Mouse (Mus musculus) midbrain, postnatal 0 days (tissue): Measurements from ENCODE around the gene Ust. TPM values are rescaled to one million over a fixed set of nuclear protein-coding genes. Genes with fewer than 3 reads are reported as not detected.

ENCODE experiments used
- ATAC-seq: fragments of 200-750 bp; cut with Nextera tagmentation; 2 replicates; pipeline ENCODE4 v1.8.0; 2017; ENCODE audit warnings: moderate number of reproducible peaks, mild to moderate bottlenecking, moderate TSS enrichment, moderate library complexity; ENCODE audit not compliant: low FRiP score
- DNase-seq: peaks from one replicate; pipeline ENCODE4 v3.0.0-alpha.2; 2015; ENCODE audit warnings: low spot score
- H3K27ac ChIP-seq: fragments of 300-500 bp; sonication (generic); 2 replicates; pipeline ENCODE4 v1.5.1; 2014; ENCODE audit warnings: low read depth, mild to moderate bottlenecking, low read length, mixed read lengths
- H3K27me3 ChIP-seq: fragments of 300-500 bp; sonication (generic); 2 replicates; pipeline ENCODE4 v1.6.1; 2014; ENCODE audit warnings: low read length, control low read depth, mixed read lengths; ENCODE audit not compliant: insufficient read depth
- H3K36me3 ChIP-seq: fragments of 300-500 bp; sonication (generic); 2 replicates; pipeline ENCODE4 v1.6.1; 2014; ENCODE audit warnings: low read length, control low read depth, mixed read lengths; ENCODE audit not compliant: insufficient read depth
- H3K4me1 ChIP-seq: fragments of 300-500 bp; sonication (generic); 2 replicates; pipeline ENCODE4 v1.6.1; 2014; ENCODE audit warnings: mild to moderate bottlenecking, control low read depth, antibody characterized with exemption, low read length, mixed read lengths; ENCODE audit not compliant: insufficient read depth
- H3K4me2 ChIP-seq: fragments of 300-500 bp; sonication (generic); 2 replicates; pipeline ENCODE4 v1.6.1; 2014; ENCODE audit warnings: low read depth, mild to moderate bottlenecking, low read length, mixed read lengths; ENCODE audit not compliant: poor library complexity, severe bottlenecking
- H3K4me3 ChIP-seq: fragments of 300-500 bp; sonication (generic); 2 replicates; pipeline ENCODE4 v1.5.1; 2014; ENCODE audit warnings: low read depth, mild to moderate bottlenecking, low read length, moderate library complexity
- H3K9ac ChIP-seq: fragments of 300-500 bp; sonication (generic); replicated peaks from 2 replicates; pipeline ENCODE4 v1.6.1; 2014; ENCODE audit warnings: mild to moderate bottlenecking, low read length, moderate library complexity, mixed read lengths; ENCODE audit not compliant: poor library complexity, severe bottlenecking
- H3K9me3 ChIP-seq: fragments of 300-500 bp; sonication (generic); 2 replicates; pipeline ENCODE4 v1.6.1; 2016; ENCODE audit warnings: low read length, control low read depth
- CTCF ChIP-seq: IDR thresholded peaks from 2 replicates; pipeline ENCODE4 v1.5.1; 2016; ENCODE audit warnings: antibody characterized with exemption, mild to moderate bottlenecking
- WGBS: fragments of 180-500 bp; shearing (Covaris S2); extraction: QIAGEN DNeasy Blood & Tissue Kit; methylation state at CpG from one replicate; pipeline ENCODE4 v1.1.7; 2014; 5-methylcytosine and 5-hydroxymethylcytosine counted together
- polyA plus RNA-seq: library from polyadenylated mRNA; unstranded; fragments of >200 nt; fragmentation: Nextera tagmentation; extraction: Ambion mirVana; gene quantifications from 2 replicates; pipeline ENCODE4 v1.2.1, GENCODE M21; 2015
- total RNA-seq: library from RNA; depleted of rRNA; stranded (reverse); fragments of >200 nt; gene quantifications from 2 replicates; pipeline ENCODE4 v1.2.3, GENCODE M21; 2014

Ust gene
- total and polyA plus RNA-seq, 2 experiments from 2014 or later: 5.0 to 8.1 TPM

DNA sequence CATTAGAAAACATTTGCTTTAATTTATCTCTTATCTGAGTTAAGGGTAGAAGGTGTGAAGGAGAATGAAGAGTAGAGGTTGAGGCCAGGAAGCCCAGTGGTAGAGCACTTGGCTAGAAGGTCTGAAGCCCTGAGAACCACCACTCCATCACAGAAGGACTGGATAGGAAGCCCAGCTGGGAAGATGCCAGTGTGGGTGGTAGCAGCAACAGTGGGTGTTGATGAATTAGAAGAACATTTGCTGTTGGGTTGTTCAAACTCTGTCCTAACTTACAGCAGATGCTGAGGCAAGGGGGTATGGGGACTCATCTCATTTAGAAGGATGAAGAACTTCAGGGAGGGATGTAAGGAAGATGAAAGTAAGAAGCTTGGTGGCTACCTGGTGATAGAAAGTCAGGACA lies 197.9 kb downstream of the Ust start:
- H3K27me3 ChIP-seq: no peaks in the 10 kb centered on the region
- no peak overlapping the region for H3K27ac ChIP-seq
- H3K4me2 ChIP-seq: no peak overlapping the region
- no peak overlapping the region for H3K9ac ChIP-seq
- H3K36me3 ChIP-seq: no peaks in the 10 kb centered on the region
- no peaks in the 10 kb centered on the region for H3K9me3 ChIP-seq
- no peaks in the 10 kb centered on the region for H3K4me1 ChIP-seq
- no peak for ATAC-seq
- H3K4me3 ChIP-seq: no peak overlapping the region
- no peak for TF ChIP-seq CTCF
- no peak for DNase-seq

DNA sequence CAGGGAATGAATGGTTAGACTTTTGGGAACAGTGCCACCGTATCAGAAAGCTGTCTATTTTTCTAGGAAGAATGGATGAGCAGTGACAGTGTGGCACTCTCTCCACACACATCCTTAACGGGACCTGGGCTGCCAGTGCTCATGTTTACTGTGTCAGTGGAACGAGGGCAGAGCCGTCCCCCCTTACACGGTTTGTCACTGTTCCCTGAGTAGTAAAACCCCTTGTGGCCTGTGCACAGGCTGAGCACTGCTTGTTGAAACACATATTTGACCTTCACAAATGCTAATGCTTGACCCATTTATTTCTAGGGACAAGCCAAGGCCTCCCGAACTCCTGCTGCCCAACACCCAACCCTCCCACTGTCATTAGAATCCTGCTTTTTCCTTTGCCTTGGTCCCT lies 209.2 kb downstream of the Ust start:
- Histone ChIP-seq H3K27me3 (no peaks in the 10 kb centered on the region), H3K9ac (no peak overlapping the region), H3K4me2 (no peak overlapping the region), H3K4me1 (no peaks in the 10 kb centered on the region), H3K9me3 (no peaks in the 10 kb centered on the region), H3K27ac (no peak overlapping the region), H3K36me3 (no peaks in the 10 kb centered on the region), H3K4me3 (no peak overlapping the region)
- no peak for ATAC-seq
- TF ChIP-seq CTCF: no peak
- WGBS: 76% methylated on average over 6 of the region's 6 CpGs
- no peak for DNase-seq

DNA sequence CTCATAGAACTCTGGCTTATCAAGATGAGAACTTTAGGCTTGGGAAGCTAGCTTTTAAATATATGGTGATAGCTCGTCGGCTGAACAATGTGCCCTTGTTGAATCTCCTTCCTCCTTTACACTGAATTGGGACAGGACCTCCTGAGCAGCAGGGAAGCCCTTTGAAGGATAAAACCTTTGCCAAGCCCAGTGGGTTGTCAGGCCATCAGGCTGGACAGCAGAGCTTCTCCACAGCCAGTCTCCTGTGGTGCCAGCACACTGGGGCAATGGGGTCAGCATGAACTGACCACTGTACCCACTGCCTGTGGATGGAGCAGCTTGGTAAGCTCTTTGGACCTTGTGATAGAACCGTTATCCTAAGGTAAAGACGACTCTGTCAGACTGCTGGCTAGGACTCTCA lies 214.4 kb downstream of the Ust start:
- Histone ChIP-seq H3K9ac (no peak overlapping the region), H3K4me1 (no peaks in the 10 kb centered on the region; the same call in 1 of the 2 replicates), H3K9me3 (no peaks in the 10 kb centered on the region), H3K4me2 (no peak overlapping the region), H3K27ac (no peak overlapping the region), H3K36me3 (no peaks in the 10 kb centered on the region), H3K27me3 (no peaks in the 10 kb centered on the region), H3K4me3 (no peak overlapping the region)
- 54% methylated on average over 4 of the region's 4 CpGs for WGBS
- ATAC-seq: no peak
- no peak for TF ChIP-seq CTCF
- DNase-seq: no peak

DNA sequence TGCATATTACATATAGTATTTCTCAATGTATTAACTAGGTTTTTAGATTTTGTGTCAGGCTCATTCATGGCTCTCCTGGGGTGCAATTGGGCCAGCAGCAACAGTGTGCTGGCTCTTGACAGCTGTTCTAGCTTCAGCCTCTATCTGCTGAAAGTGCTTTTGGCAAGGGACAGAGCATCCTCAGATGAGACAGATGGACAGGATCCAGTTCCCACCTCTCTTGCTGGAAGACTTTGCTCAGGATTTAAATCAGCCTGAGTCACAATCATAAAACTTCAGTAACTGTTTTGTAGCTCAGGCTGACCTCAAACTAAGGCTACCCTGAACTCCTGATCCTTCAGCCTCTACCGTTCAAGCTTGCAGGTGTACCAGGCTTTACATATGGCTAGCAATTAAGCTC lies 219.5 kb downstream of the Ust start:
- TF ChIP-seq CTCF: no peak
- WGBS: 97% methylated on average over 1 of the region's 1 CpGs
- Histone ChIP-seq H3K9me3 (no peaks in the 10 kb centered on the region), H3K27me3 (no peaks in the 10 kb centered on the region), H3K4me1 (no peaks in the 10 kb centered on the region; the same call in 1 of the 2 replicates), H3K9ac (no peak overlapping the region), H3K4me2 (no peak overlapping the region), H3K36me3 (no peaks in the 10 kb centered on the region), H3K4me3 (no peak overlapping the region), H3K27ac (no peak overlapping the region)
- DNase-seq: peak; percentile 43
- no peak for ATAC-seq

DNA sequence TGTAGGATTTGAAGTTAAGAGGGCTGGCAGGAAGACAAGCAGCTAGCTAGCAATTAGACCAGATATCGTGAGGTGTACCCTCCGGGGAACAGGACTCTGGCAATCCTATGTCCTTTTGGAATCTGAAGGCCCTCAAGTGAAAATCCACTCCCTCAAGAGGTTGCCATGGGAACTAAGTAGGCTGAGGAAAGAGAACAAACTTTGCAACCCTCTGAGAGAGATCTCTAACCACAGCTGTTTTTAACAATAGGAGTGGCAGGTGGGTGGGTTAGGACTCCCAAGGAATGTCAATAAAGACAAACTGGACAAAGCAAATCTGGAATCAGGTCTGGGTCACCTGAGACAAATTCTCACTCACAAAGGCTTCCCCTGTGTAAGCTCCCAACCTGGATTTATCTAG lies 221.4 kb downstream of the Ust start:
- H3K9ac ChIP-seq: no peak overlapping the region
- no peak overlapping the region for H3K4me3 ChIP-seq
- H3K4me2 ChIP-seq: no peak overlapping the region
- 16% methylated on average over 2 of the region's 2 CpGs for WGBS
- DNase-seq: no peak
- no peak for ATAC-seq
- TF ChIP-seq CTCF: no peak
- H3K27me3 ChIP-seq: no peaks in the 10 kb centered on the region
- H3K36me3 ChIP-seq: no peaks in the 10 kb centered on the region
- H3K27ac ChIP-seq: no peak overlapping the region
- H3K9me3 ChIP-seq: no peaks in the 10 kb centered on the region
- no peaks in the 10 kb centered on the region; the same call in 1 of the 2 replicates for H3K4me1 ChIP-seq

DNA sequence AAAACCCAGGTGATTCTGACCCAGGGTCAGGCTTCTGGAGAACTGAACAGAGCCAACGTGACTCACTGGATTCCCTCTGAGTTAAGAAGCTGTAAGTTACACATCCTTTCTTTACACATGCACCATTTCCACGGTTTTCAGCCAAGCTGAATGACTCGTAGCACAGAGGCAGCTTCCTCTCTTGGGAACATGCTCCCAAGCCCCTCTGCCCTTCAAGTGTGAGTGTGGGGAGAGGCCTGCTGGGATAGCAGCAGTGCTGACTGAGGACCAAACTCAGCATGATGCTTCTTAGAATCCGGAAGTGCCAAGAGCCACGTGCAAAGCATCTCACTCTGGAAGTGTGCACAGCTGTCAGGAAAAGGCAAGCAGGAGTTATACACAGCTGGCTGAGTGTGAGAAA lies 228.0 kb downstream of the Ust start:
- H3K27ac ChIP-seq: no peak overlapping the region
- no peak for ATAC-seq
- H3K4me3 ChIP-seq: no peak overlapping the region
- DNase-seq: no peak
- no peaks in the 10 kb centered on the region for H3K36me3 ChIP-seq
- WGBS: 51% methylated on average over 5 of the region's 5 CpGs
- no peak overlapping the region for H3K9ac ChIP-seq
- TF ChIP-seq CTCF: no peak
- H3K27me3 ChIP-seq: no peaks in the 10 kb centered on the region
- no peaks in the 10 kb centered on the region for H3K4me1 ChIP-seq
- H3K4me2 ChIP-seq: no peak overlapping the region
- no peaks in the 10 kb centered on the region for H3K9me3 ChIP-seq
